Mouse (Mus musculus): ENCODE results near the gene Relb. TPM values are rescaled to one million over a fixed set of nuclear protein-coding genes. Genes with fewer than 3 reads are reported as not detected.

Gene Relb
- polyA plus RNA-seq, 1 experiment: 6.4 TPM

DNA sequence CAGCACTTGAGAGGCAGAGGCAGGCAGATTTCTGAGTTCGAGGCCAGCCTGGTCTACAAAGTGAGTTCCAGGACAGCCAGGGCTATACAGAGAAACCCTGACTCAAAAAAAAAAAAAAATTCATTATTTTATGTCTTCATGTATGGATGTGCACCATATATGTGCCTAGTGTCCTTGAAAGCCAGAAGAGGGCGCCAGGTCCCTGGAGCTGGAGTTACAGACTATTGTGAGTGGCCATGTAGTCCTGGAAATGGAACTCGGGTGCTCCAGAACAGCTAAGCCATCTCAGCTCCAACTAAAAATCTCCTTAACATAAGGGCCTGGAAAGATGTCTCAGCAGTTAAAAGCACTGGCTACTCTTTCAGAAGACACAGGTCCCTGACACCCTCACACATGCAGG lies 37.5 kb upstream of the Relb start:
- H3K27ac ChIP-seq (ENCODE audit: insufficient read depth, low read length): no peak overlapping the region
- TF ChIP-seq CTCF (IDR thresholded peaks at IDR 0.05; ENCODE audit: extremely low read depth, insufficient read depth, low read length) (no peak), POLR2A (IDR thresholded peaks at IDR 0.05; ENCODE audit: extremely low read depth, insufficient read depth, low read length) (no peak)
- H3K4me1 ChIP-seq (ENCODE audit: control insufficient read depth, insufficient read depth, low read length): peaks cover 4% of the 10 kb centered on the region; the same call in 1 of the 2 replicates
- no peak overlapping the region for H3K4me3 ChIP-seq (ENCODE audit: insufficient read depth, low read length)

DNA sequence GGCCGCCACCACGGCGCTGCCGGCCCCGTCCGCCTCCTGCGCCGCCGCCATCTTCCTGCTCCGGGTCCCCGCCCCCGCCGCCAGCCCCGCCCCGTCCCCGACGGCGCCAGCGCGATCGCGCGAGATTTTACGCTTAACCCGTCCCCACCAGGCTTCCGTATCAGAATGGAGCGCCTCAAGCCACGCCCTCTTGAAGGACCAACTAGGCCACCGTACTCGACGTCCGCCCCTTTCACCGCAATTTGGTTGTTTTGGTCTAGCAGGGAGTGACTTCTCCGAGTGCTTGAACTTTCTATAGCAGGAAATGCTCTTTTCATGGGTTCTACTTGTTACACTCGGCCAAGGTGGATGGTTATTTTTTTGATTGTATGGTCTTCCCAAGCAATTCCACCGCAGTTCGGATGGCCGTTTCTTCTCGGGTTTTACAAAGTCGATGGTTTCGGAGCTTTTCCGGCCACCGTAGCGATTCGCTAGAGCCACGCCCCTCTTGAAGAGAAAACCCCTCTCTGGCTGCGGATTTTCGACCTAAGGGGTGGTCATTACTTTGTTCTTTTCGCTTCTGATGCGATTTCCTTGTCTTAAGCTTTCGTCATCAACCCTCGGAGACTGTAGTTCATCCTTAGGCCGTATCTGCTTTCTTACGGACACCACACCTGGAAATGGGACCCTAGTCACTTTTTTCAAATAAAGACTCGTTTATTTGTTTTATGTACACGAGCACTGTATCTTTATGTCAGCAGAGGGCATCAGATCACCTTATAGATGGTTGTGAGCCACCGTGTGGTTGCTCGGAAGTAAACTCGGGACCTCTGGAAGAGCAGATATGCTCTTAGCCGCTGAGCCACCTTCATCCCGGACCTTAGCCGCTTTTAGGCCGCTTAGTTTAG lies 36.0 kb upstream of the Relb start, which contains the start of gene Clptm1:
Gene Clptm1 (minus strand): TSS at position 79 of the 887 bp plus-strand sequence.
- TF ChIP-seq POLR2A (IDR thresholded peaks at IDR 0.05; ENCODE audit: extremely low read depth, insufficient read depth, low read length): peak; percentile 31; the same call in 1 of the 2 replicates
- TF ChIP-seq CTCF (IDR thresholded peaks at IDR 0.05; ENCODE audit: extremely low read depth, insufficient read depth, low read length): peak; percentile 20; the same call in 1 of the 2 replicates
- Histone ChIP-seq H3K27ac (ENCODE audit: insufficient read depth, low read length) (peak within 1 kb of the TSS; percentile 81), H3K4me3 (ENCODE audit: insufficient read depth, low read length) (peak within 1 kb of the TSS; percentile 58), H3K4me1 (ENCODE audit: control insufficient read depth, insufficient read depth, low read length) (peaks cover 4% of the 10 kb centered on the region; the same call in 1 of the 2 replicates)

DNA sequence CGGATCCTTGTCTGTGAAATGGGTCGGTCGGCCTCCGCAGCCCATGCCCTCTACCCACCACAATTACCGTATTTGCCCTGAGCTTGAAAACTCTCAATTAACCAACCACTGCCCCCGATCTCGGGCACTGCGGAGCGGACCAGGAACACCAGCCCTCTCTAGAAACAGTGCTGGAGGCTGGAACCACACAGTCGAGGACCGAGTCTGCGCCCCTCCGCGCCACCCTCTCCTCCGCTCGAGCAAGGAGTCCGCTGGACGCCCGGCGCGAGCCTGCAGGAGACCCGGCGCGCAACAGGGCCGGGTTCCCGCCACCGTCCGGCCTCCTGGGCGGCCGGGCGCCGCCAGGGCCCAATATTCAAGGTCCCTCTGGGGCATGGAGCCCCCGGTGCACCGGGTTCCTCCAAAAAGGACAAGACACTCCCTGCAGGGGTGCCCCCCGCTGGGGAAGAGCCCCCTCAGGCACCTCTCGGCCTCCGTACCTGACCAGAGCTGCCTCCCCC lies 35.3 kb upstream of the Relb start:
- no peak for TF ChIP-seq POLR2A (IDR thresholded peaks at IDR 0.05; ENCODE audit: extremely low read depth, insufficient read depth, low read length)
- no peak for TF ChIP-seq CTCF (IDR thresholded peaks at IDR 0.05; ENCODE audit: extremely low read depth, insufficient read depth, low read length)
- H3K4me1 ChIP-seq (ENCODE audit: control insufficient read depth, insufficient read depth, low read length): peaks cover 4% of the 10 kb centered on the region; the same call in 1 of the 2 replicates
- no peak overlapping the region for H3K27ac ChIP-seq (ENCODE audit: insufficient read depth, low read length)
- peak overlapping the region; percentile 58 for H3K4me3 ChIP-seq (ENCODE audit: insufficient read depth, low read length)

DNA sequence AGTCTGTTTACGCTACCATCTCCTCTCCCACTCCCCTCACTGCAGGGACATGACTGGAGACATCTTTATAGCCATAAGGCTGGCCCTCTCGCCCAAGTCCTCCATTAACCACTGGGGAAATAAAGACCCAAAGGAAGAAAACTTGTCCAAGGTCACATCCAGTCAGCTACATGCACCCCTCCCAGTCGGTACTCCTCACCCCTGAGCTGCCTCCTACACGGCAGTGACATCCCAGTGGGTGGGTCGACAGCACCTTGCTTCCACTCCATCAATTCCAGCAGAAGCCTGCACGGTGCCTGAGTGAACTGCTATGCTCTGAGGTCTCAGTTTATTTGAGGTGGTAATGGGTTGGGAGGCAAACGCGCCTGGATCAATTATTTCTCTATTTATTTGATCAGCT lies 34.7 kb upstream of the Relb start:
- peak overlapping the region; percentile 58 for H3K4me3 ChIP-seq (ENCODE audit: insufficient read depth, low read length)
- H3K4me1 ChIP-seq (ENCODE audit: control insufficient read depth, insufficient read depth, low read length): peaks cover 4% of the 10 kb centered on the region; the same call in 1 of the 2 replicates
- no peak overlapping the region for H3K27ac ChIP-seq (ENCODE audit: insufficient read depth, low read length)
- no peak for TF ChIP-seq CTCF (IDR thresholded peaks at IDR 0.05; ENCODE audit: extremely low read depth, insufficient read depth, low read length)
- no peak for TF ChIP-seq POLR2A (IDR thresholded peaks at IDR 0.05; ENCODE audit: extremely low read depth, insufficient read depth, low read length)

DNA sequence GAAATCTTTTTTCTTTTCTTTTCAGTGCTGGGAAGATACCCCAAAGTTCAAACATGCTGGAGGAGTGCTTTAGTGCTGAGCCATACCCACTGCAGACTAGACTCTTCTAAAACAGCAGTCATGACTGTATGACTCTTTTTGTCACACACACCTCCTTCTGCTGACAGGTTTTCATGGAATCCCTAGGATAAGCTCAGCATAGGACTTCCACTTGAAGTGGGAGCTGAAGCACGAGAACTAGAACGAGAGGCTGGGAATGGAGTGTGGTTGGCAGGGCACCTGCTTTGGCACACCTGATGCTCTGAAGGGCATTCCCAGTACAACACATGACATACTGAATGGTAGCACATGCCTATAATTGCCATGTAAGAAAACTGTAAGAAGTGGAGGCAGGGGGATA lies 23.4 kb upstream of the Relb start:
- H3K27ac ChIP-seq (ENCODE audit: insufficient read depth, low read length): no peak overlapping the region
- no peak for TF ChIP-seq POLR2A (IDR thresholded peaks at IDR 0.05; ENCODE audit: extremely low read depth, insufficient read depth, low read length)
- TF ChIP-seq CTCF (IDR thresholded peaks at IDR 0.05; ENCODE audit: extremely low read depth, insufficient read depth, low read length): no peak
- H3K4me3 ChIP-seq (ENCODE audit: insufficient read depth, low read length): no peak overlapping the region
- no peaks in the 10 kb centered on the region for H3K4me1 ChIP-seq (ENCODE audit: control insufficient read depth, insufficient read depth, low read length)

DNA sequence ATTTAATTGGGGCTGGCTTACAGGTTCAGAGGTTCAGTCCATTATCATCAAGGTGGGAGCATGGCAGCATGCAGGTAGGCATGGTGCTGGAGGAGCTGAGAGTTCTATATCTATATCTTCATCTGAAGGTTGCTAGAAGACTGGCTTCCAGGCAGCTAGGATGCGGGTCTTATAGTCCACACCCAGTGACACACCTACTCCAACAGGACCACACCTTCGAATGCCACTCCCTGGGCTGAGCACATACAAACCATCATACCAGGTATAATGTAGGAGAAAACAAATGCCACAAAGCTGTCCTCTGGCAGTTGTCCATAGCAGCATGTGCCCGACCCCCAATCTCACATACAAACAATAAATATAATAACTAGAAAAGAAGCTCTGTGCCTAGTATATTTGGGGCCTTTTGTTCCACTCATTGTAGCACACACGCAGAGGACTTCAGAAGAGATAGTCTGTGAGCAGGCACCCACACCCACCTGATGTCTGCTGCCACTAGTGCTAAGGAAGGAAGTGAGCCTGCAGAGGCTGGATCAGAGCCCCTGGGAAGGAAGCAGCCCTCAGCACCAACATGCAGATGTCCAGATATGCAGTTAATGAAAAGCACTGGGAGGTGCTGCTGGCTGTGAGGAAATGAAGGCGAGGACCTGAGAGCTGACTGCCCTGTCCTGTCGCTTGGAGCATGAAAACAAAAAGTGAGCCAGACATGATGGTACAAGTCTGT lies 22.0 kb upstream of the Relb start:
- H3K4me1 ChIP-seq (ENCODE audit: control insufficient read depth, insufficient read depth, low read length): no peaks in the 10 kb centered on the region
- no peak for TF ChIP-seq CTCF (IDR thresholded peaks at IDR 0.05; ENCODE audit: extremely low read depth, insufficient read depth, low read length)
- TF ChIP-seq POLR2A (IDR thresholded peaks at IDR 0.05; ENCODE audit: extremely low read depth, insufficient read depth, low read length): no peak
- H3K27ac ChIP-seq (ENCODE audit: insufficient read depth, low read length): no peak overlapping the region
- H3K4me3 ChIP-seq (ENCODE audit: insufficient read depth, low read length): no peak overlapping the region

DNA sequence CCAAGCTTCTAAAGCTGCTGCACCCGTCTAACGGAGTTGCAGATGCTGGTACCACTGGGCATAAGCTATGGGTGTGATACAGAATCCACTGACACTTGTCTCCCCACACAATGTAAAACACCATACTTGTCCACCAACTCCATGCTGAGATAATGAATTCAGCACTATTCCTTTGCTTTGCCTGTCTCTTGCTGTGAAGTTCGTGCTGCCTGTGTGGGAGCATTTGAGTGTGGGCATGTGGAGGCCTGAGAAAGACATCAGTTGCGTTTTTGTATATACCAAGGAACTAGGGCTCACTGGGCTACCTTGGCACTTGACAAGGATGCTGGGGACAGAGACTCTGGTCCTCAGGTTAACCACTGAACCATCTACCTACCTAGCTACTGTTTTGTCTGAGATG lies 12.0 kb upstream of the Relb start:
- TF ChIP-seq POLR2A (IDR thresholded peaks at IDR 0.05; ENCODE audit: extremely low read depth, insufficient read depth, low read length): no peak
- no peak for TF ChIP-seq CTCF (IDR thresholded peaks at IDR 0.05; ENCODE audit: extremely low read depth, insufficient read depth, low read length)
- Histone ChIP-seq H3K4me1 (ENCODE audit: control insufficient read depth, insufficient read depth, low read length) (no peaks in the 10 kb centered on the region; the same call in 1 of the 2 replicates), H3K27ac (ENCODE audit: insufficient read depth, low read length) (no peak overlapping the region)

DNA sequence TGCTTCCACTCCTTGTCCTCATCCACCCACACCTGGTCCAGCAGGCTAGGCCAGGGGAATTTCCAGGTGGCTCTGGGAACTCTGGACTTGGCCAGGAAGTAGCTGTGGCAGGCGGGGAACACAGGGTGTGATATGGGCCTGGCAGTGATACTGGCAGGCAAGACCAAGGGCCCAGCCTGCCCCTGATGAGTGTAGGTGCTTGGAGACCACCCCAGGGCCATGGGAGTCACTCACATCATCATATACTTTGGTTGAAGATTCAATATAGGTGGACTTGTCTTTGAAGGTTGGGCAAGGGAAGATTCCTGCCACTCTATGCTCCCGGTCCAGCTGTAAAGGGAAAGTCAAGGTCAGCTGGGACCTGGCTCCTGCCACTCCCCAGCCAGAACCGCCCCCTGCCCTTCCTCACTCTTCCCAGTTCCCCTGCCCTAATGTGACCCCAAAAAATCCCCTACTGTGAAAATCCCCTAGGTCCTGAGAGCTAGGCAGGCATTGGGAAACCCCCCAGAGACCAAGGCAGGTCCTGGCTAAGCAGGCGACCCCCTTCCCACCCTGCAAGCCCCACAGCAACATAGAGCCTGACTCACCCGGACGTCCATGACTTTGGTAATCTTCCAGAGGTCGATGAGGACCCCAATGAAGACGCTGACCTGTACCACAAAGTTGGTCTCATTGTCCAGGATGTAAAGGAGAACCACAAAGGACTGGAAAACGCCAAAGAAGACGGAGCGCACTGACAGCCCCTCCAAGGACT lies 6.0 kb upstream of the Relb start:
- Histone ChIP-seq H3K27ac (ENCODE audit: insufficient read depth, low read length) (no peak overlapping the region), H3K4me3 (ENCODE audit: insufficient read depth, low read length) (no peak overlapping the region), H3K4me1 (ENCODE audit: control insufficient read depth, insufficient read depth, low read length) (no peaks in the 10 kb centered on the region)
- TF ChIP-seq POLR2A (IDR thresholded peaks at IDR 0.05; ENCODE audit: extremely low read depth, insufficient read depth, low read length): no peak
- TF ChIP-seq CTCF (IDR thresholded peaks at IDR 0.05; ENCODE audit: extremely low read depth, insufficient read depth, low read length): no peak

More for the DNA sequence above, 12.0 kb upstream of the Relb start:
- H3K4me3 ChIP-seq (ENCODE audit: insufficient read depth, low read length): no peak overlapping the region

DNA sequence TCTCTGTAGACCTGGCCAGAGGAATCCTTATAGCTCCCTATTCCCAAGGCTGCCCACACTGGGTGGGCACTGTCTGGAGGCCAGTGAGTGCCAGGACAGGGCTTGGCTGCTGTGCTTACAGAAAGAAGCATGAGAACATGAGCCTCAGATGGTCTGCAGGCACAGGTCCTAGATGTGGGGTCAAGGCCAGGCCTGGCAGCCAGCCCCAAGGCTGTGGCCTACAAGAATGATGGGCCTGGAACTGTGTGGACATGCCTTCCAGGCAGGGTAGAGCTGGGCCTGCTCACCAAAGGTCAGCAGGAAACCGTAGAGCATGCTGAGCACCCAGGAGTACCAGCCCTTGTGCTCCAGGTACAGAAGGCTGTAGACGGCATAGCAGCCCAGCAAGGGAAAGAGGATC lies 5.4 kb upstream of the Relb start:
- no peak for TF ChIP-seq CTCF (IDR thresholded peaks at IDR 0.05; ENCODE audit: extremely low read depth, insufficient read depth, low read length)
- H3K4me3 ChIP-seq (ENCODE audit: insufficient read depth, low read length): no peak overlapping the region
- no peak overlapping the region for H3K27ac ChIP-seq (ENCODE audit: insufficient read depth, low read length)
- no peaks in the 10 kb centered on the region for H3K4me1 ChIP-seq (ENCODE audit: control insufficient read depth, insufficient read depth, low read length)
